Mouse (Mus musculus) ES-E14 (cell line): ENCODE measurements around the gene Fxyd4. TPM values are rescaled to one million over a fixed set of nuclear protein-coding genes. Genes with fewer than 3 reads are reported as not detected.

Source experiments
- DNase-seq: peaks from one replicate; pipeline ENCODE4 v3.0.0-alpha.2; 2013; ENCODE audit warnings: low read depth, low spot score
- H3K27ac ChIP-seq: 2 replicates; pipeline ENCODE4 v1.5.1; 2012; ENCODE audit warnings: low read depth, mild to moderate bottlenecking, low read length, moderate library complexity, mixed read lengths; ENCODE audit not compliant: poor library complexity, insufficient read depth, severe bottlenecking
- H3K36me3 ChIP-seq: 2 replicates; pipeline ENCODE4 v1.6.1; 2012; ENCODE audit warnings: mild to moderate bottlenecking, low read length, moderate library complexity, mixed read lengths; ENCODE audit not compliant: control insufficient read depth, poor library complexity, insufficient read depth, severe bottlenecking
- H3K4me1 ChIP-seq, 2 experiments: fragments of 150-350 bp in 1 of 2; sonication (generic) in 1 of 2; 2 replicates each; pipeline ENCODE4 v1.6.1; 2012; ENCODE audit warnings: low read length in 2 of 2, mild to moderate bottlenecking in 1 of 2, mixed read lengths in 1 of 2; ENCODE audit not compliant: control insufficient read depth in 2 of 2, insufficient read depth in 2 of 2, poor library complexity in 1 of 2
- H3K4me3 ChIP-seq, 2 experiments: fragments of 150-350 bp in 1 of 2; sonication (generic) in 1 of 2; 2 replicates each; pipeline ENCODE4 v1.5.1; 2012; ENCODE audit warnings: low read length in 2 of 2, low read depth in 1 of 2, mild to moderate bottlenecking in 1 of 2, mixed read lengths in 1 of 2; ENCODE audit not compliant: insufficient read depth in 1 of 2, poor library complexity in 1 of 2, severe bottlenecking in 1 of 2
- H3K9ac ChIP-seq: 2 replicates; pipeline ENCODE4 v1.6.1; 2012; ENCODE audit warnings: low read depth, mild to moderate bottlenecking, low read length, mixed read lengths; ENCODE audit not compliant: poor library complexity, insufficient read depth, severe bottlenecking
- H3K9me3 ChIP-seq: fragments of 150-350 bp; sonication (generic); 2 replicates; pipeline ENCODE4 v1.6.1; 2012; ENCODE audit warnings: low read depth, mild to moderate bottlenecking, low read length; ENCODE audit not compliant: control insufficient read depth, insufficient read depth
- CHD2 ChIP-seq: IDR thresholded peaks from 2 replicates; pipeline ENCODE4 v1.6.1; 2014; ENCODE audit warnings: mild to moderate bottlenecking, low read depth, low read length, inconsistent platforms
- HCFC1 ChIP-seq: IDR thresholded peaks from 2 replicates; pipeline ENCODE4 v1.6.1; 2012; ENCODE audit warnings: low read length, inconsistent platforms, borderline replicate concordance; ENCODE audit not compliant: insufficient read depth
- MAFK ChIP-seq: IDR thresholded peaks from 2 replicates; pipeline ENCODE4 v1.6.1; 2014; ENCODE audit warnings: mild to moderate bottlenecking, low read depth, low read length, inconsistent platforms; ENCODE audit not compliant: insufficient read depth
- ZC3H11A ChIP-seq: IDR thresholded peaks from 2 replicates; pipeline ENCODE4 v1.6.1; 2012; ENCODE audit warnings: low read depth, mild to moderate bottlenecking, inconsistent platforms, low read length, borderline replicate concordance
- ZNF384 ChIP-seq: IDR thresholded peaks from 2 replicates; pipeline ENCODE4 v1.6.1; 2012; ENCODE audit warnings: low read depth, low read length, inconsistent platforms
- in situ Hi-C, 2 experiments: fragments of 600-800 bp; cut with MboI; formaldehyde crosslinking; loops; one replicate each; pipeline ENCODE4 v1.15.1; 2025; ENCODE audit warnings: low sequenced_read_pairs in 2 of 2, inconsistent platforms in 1 of 2; ENCODE audit not compliant: unreplicated experiment in 2 of 2
- total RNA-seq: library from RNA; depleted of rRNA; stranded (reverse); fragments of 300-350 nt; gene quantifications from 2 replicates; pipeline ENCODE4 v1.2.3, GENCODE M21; 2012; rRNA removed

The Fxyd4 gene
- total RNA-seq, 1 experiment, result 0.98 TPM

DNA sequence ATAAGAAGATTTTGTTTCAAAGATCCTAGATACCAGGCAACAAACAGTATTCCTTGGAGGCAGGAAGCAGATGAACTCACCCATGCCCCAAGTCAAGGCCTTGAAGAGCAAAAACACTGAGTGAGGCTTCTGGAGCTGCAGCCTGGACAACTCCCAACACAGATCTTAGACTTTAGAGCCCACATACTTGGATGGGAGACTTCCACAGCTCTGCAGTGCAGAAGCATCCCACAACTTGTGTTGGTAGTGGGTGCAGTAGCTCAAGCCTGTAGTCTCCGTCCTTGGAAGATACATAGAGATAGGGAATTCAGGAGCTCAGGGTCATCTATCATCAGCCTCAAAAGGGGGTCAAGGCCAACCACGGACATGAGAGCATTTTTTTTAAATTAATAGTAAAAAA, 51.5 kb downstream of the Fxyd4 start:
- in situ Hi-C loops, result no loop called here
- H3K27ac ChIP-seq, result no peak overlapping the region
- no peak for DNase-seq
- H3K9me3 ChIP-seq, result no peaks in the 10 kb centered on the region
- TF ChIP-seq HCFC1, result no peak
- TF ChIP-seq MAFK, result no peak
- no peak for TF ChIP-seq ZNF384
- no peak for TF ChIP-seq CHD2
- TF ChIP-seq ZC3H11A, result no peak
- H3K9ac ChIP-seq, result no peak overlapping the region
- H3K36me3 ChIP-seq, result no peaks in the 10 kb centered on the region
- peaks cover under 1 to 13% of the 10 kb centered on the region in 2 experiments; a peak in 3 of 4 replicates for H3K4me1 ChIP-seq
- H3K4me3 ChIP-seq, result no peak overlapping the region

Other genes with a start within 250 kb of the Fxyd4 start
- gene Zfp637, start 96.5 kb downstream of the Fxyd4 start, total RNA-seq, result 7.8 and 14.3 TPM in 2 replicates
- 9.1 and 10.2 TPM in 2 replicates for gene Zfp239, start 75.6 kb downstream of the Fxyd4 start, total RNA-seq
- gene Hnrnpf, start 37.4 kb downstream of the Fxyd4 start, total RNA-seq, result 450 and 669 TPM in 2 replicates
- 0.94 and 1.3 TPM in 2 replicates for gene Rasgef1a, start 73.7 kb upstream of the Fxyd4 start, total RNA-seq
- 6.4 and 9.1 TPM in 2 replicates for gene Csgalnact2, start 201.4 kb upstream of the Fxyd4 start, total RNA-seq